Mouse (Mus musculus) G1E (cell line): ENCODE results near the gene Ppp1r9b. TPM values are rescaled to one million over a fixed set of nuclear protein-coding genes. Genes with fewer than 3 reads are reported as not detected.

Experiments used
- ATAC-seq: 2 replicates; pipeline ENCODE4 v1.8.0; 2016; ENCODE audit warnings: mild to moderate bottlenecking; ENCODE audit not compliant: insufficient number of reproducible peaks, poor library complexity, low FRiP score, severe bottlenecking; ENCODE audit errors: extremely low read depth
- DNase-seq: peaks from one replicate; pipeline ENCODE4 v3.0.0; 2012; ENCODE audit warnings: low spot score
- H3K27me3 ChIP-seq: 2 replicates; pipeline ENCODE4 v1.6.1; 2012; ENCODE audit warnings: mild to moderate bottlenecking, low read length, inconsistent platforms; ENCODE audit not compliant: insufficient read depth
- H3K36me3 ChIP-seq: replicated peaks from 2 replicates; pipeline ENCODE3; 2012; ENCODE audit warnings: mild to moderate bottlenecking, inconsistent platforms
- H3K4me1 ChIP-seq: 2 replicates; pipeline ENCODE4 v1.6.1; 2012; ENCODE audit warnings: low read depth, low read length, inconsistent platforms, mixed read lengths; ENCODE audit not compliant: insufficient read depth
- H3K4me3 ChIP-seq: 2 replicates; pipeline ENCODE4 v1.5.1; 2012; ENCODE audit warnings: low read depth, mild to moderate bottlenecking, inconsistent platforms, low read length, moderate library complexity, mixed read lengths
- H3K9me3 ChIP-seq: replicated peaks from 2 replicates; pipeline ENCODE4 v1.6.1; 2012; ENCODE audit warnings: inconsistent platforms
- CTCF ChIP-seq: IDR thresholded peaks from 2 replicates; pipeline ENCODE4 v1.5.1; 2012; ENCODE audit warnings: low read depth, low read length, inconsistent platforms, mixed read lengths
- GATA1 ChIP-seq: IDR thresholded peaks from 2 replicates; pipeline ENCODE4 v1.6.1; 2012; ENCODE audit warnings: borderline replicate concordance, low read length, inconsistent platforms, mixed read lengths
- GATA2 ChIP-seq: IDR thresholded peaks from 2 replicates; pipeline ENCODE4 v1.6.1; 2012; ENCODE audit warnings: low read depth, low read length, inconsistent platforms, borderline replicate concordance
- POLR2AphosphoS5 ChIP-seq: IDR thresholded peaks from 2 replicates; pipeline ENCODE4 v1.6.1; 2012; ENCODE audit warnings: low read depth, low read length, inconsistent platforms; ENCODE audit not compliant: insufficient replicate concordance
- TAL1 ChIP-seq: conservative IDR thresholded peaks from 2 replicates; pipeline ENCODE4 v1.6.1; 2012; ENCODE audit warnings: low read depth, low read length, inconsistent platforms, mixed read lengths
- polyA plus RNA-seq: library from polyadenylated mRNA; stranded (reverse); fragments of >175 nt; gene quantifications from 2 replicates; pipeline ENCODE4 v1.2.3, GENCODE M21; 2012
- total RNA-seq, 2 experiments: library from RNA; stranded (forward) in 1 of 2; stranded (reverse) in 1 of 2; fragments of 200-1000 nt in 1 of 2; fragments of >200 nt in 1 of 2; fragmentation: Nextera tagmentation in 1 of 2; gene quantifications; 2 replicates each; pipeline ENCODE4 v1.2.3; 2014 to 2017

Gene Ppp1r9b
- total and polyA plus RNA-seq, 3 experiments: 83.2 to 207 (median 117) TPM

- Histone ChIP-seq H3K27me3 (no peaks in the 10 kb centered on the region), H3K9me3 (no peaks in the 10 kb centered on the region), H3K4me1 (peaks cover 38% of the 10 kb centered on the region), H3K4me3 (no peak overlapping the region; the same call in 1 of the 2 replicates), H3K36me3 (peaks cover 82% of the 10 kb centered on the region)
- DNase-seq (no peak), ATAC-seq (no peak)
- TF ChIP-seq GATA2 (no peak), CTCF (no peak), GATA1 (no peak), POLR2AphosphoS5 (no peak), TAL1 (no peak)
These were observed 42.8 kb downstream of the Ppp1r9b start for GRCm38 (mm10) chr11:95033617-95034016.

- Histone ChIP-seq H3K36me3 (peaks cover 82% of the 10 kb centered on the region), H3K9me3 (no peaks in the 10 kb centered on the region), H3K4me1 (peaks cover 44% of the 10 kb centered on the region), H3K4me3 (no peak overlapping the region; the same call in 1 of the 2 replicates), H3K27me3 (no peaks in the 10 kb centered on the region)
- DNase-seq (no peak), ATAC-seq (no peak)
- no peak for TF ChIP-seq POLR2AphosphoS5
- no peak for TF ChIP-seq GATA2
- TF ChIP-seq TAL1: no peak
- TF ChIP-seq CTCF: no peak
- no peak for TF ChIP-seq GATA1
These were observed 44.1 kb downstream of the Ppp1r9b start for GRCm38 (mm10) chr11:95034902-95035301.

GRCm38 (mm10) chr11:95036521-95036920, 45.7 kb downstream of the Ppp1r9b start:
- ATAC-seq (no peak), DNase-seq (no peak)
- TF ChIP-seq TAL1 (no peak), GATA2 (no peak), POLR2AphosphoS5 (no peak), GATA1 (no peak), CTCF (no peak)
- Histone ChIP-seq H3K4me3 (no peak overlapping the region), H3K27me3 (no peaks in the 10 kb centered on the region), H3K36me3 (peaks cover 82% of the 10 kb centered on the region), H3K9me3 (no peaks in the 10 kb centered on the region), H3K4me1 (peaks cover 59% of the 10 kb centered on the region)

- no peak overlapping the region for H3K4me3 ChIP-seq
- peaks cover 59% of the 10 kb centered on the region for H3K4me1 ChIP-seq
- no peak for DNase-seq
- no peaks in the 10 kb centered on the region for H3K27me3 ChIP-seq
- no peaks in the 10 kb centered on the region for H3K9me3 ChIP-seq
- no peak for ATAC-seq
- peaks cover 74% of the 10 kb centered on the region for H3K36me3 ChIP-seq
- TF ChIP-seq CTCF (no peak), GATA1 (no peak), GATA2 (no peak), TAL1 (no peak), POLR2AphosphoS5 (no peak)
These were observed 46.5 kb downstream of the Ppp1r9b start for GRCm38 (mm10) chr11:95037306-95037705.

- Histone ChIP-seq H3K4me3 (no peak overlapping the region), H3K4me1 (peaks cover 58% of the 10 kb centered on the region), H3K27me3 (no peaks in the 10 kb centered on the region), H3K9me3 (no peaks in the 10 kb centered on the region), H3K36me3 (peaks cover 68% of the 10 kb centered on the region)
- no peak for ATAC-seq
- TF ChIP-seq CTCF (no peak), POLR2AphosphoS5 (no peak), TAL1 (no peak), GATA2 (no peak), GATA1 (no peak)
- no peak for DNase-seq
These were observed 47.5 kb downstream of the Ppp1r9b start for GRCm38 (mm10) chr11:95038156-95038817.

GRCm38 (mm10) chr11:95038818-95039655, 48.2 kb downstream of the Ppp1r9b start:
- Histone ChIP-seq H3K4me3 (no peak overlapping the region), H3K4me1 (peaks cover 55% of the 10 kb centered on the region), H3K9me3 (no peaks in the 10 kb centered on the region), H3K27me3 (0 out of 2 replicates have a peak, but pooled peaks cover 3% of the 10 kb centered on the region), H3K36me3 (peaks cover 61% of the 10 kb centered on the region)
- DNase-seq (no peak), ATAC-seq (no peak)
- TF ChIP-seq GATA1: no peak
- TF ChIP-seq GATA2: no peak
- TF ChIP-seq POLR2AphosphoS5: no peak
- no peak for TF ChIP-seq TAL1
- no peak for TF ChIP-seq CTCF
